Mouse (Mus musculus) CD4-positive, CD25-positive, alpha-beta regulatory T cell, adult 2 months (primary cell): ENCODE measurements at regions not wholly inside any gene's neighbourhood (a gene's known extent, or its start where the extent isn't known, plus 50 kb on each side); places are given as distances from the start of the nearest gene placed in this dataset.

Experiments used
- DNase-seq: peaks from one replicate; pipeline ENCODE4 v3.0.0-alpha.2; 2012; ENCODE audit warnings: low read depth, low spot score

GRCm38 (mm10) chr13:51973461-51973860 lies 127.0 kb downstream of the Gadd45g start:
- DNase-seq: no peak

GRCm38 (mm10) chr13:51974101-51974500 lies 127.6 kb downstream of the Gadd45g start:
- DNase-seq: no peak

- DNase-seq: no peak
Observed at GRCm38 (mm10) chr13:51975330-51975729, 128.9 kb downstream of the Gadd45g start.

- DNase-seq: no peak
Observed at GRCm38 (mm10) chr13:51975801-51976601, 129.5 kb downstream of the Gadd45g start.

GRCm38 (mm10) chr13:51976620-51977214 lies 130.2 kb downstream of the Gadd45g start:
- no peak for DNase-seq

GRCm38 (mm10) chr13:51979301-51979977 lies 133.0 kb downstream of the Gadd45g start:
- DNase-seq: no peak

GRCm38 (mm10) chr13:51980344-51980743 lies 133.9 kb downstream of the Gadd45g start:
- DNase-seq: no peak

- DNase-seq: no peak
Observed at GRCm38 (mm10) chr13:51983002-51983401, 136.5 kb downstream of the Gadd45g start.

GRCm38 (mm10) chr13:51983575-51983974 lies 137.1 kb downstream of the Gadd45g start:
- no peak for DNase-seq

- no peak for DNase-seq
Observed at GRCm38 (mm10) chr13:51991339-51991738, 144.9 kb downstream of the Gadd45g start.

- no peak for DNase-seq
Observed at GRCm38 (mm10) chr13:51992878-51993277, 146.4 kb downstream of the Gadd45g start.

- no peak for DNase-seq
Observed at GRCm38 (mm10) chr13:51996163-51996562, 149.7 kb downstream of the Gadd45g start.

- no peak for DNase-seq
Observed at GRCm38 (mm10) chr13:51998542-51998941, 152.1 kb downstream of the Gadd45g start.

GRCm38 (mm10) chr13:52001811-52002210 lies 155.3 kb downstream of the Gadd45g start:
- DNase-seq: no peak

- peak; percentile 48 for DNase-seq
Observed at GRCm38 (mm10) chr13:52003946-52004539, 157.6 kb downstream of the Gadd45g start.

- peak; percentile 51 for DNase-seq
Observed at GRCm38 (mm10) chr13:52007585-52008395, 161.3 kb downstream of the Gadd45g start.

GRCm38 (mm10) chr13:52009231-52009630 lies 162.8 kb downstream of the Gadd45g start:
- peak; percentile 61 for DNase-seq

GRCm38 (mm10) chr13:52009766-52010165 lies 163.3 kb downstream of the Gadd45g start:
- no peak for DNase-seq

- no peak for DNase-seq
Observed at GRCm38 (mm10) chr13:52011001-52011400, 164.5 kb downstream of the Gadd45g start.

GRCm38 (mm10) chr13:52013182-52013581 lies 166.7 kb downstream of the Gadd45g start:
- no peak for DNase-seq

GRCm38 (mm10) chr13:52013757-52014156 lies 167.3 kb downstream of the Gadd45g start:
- DNase-seq: peak; percentile 52
